Mouse (Mus musculus) lung, postnatal 36 days (tissue): Measurements from ENCODE around the gene Crb3.

ENCODE experiments used
- DNase-seq: peaks from one replicate; pipeline ENCODE4 v3.0.0; 2022; ENCODE audit warnings: mixed read lengths

Crb3 gene

DNA sequence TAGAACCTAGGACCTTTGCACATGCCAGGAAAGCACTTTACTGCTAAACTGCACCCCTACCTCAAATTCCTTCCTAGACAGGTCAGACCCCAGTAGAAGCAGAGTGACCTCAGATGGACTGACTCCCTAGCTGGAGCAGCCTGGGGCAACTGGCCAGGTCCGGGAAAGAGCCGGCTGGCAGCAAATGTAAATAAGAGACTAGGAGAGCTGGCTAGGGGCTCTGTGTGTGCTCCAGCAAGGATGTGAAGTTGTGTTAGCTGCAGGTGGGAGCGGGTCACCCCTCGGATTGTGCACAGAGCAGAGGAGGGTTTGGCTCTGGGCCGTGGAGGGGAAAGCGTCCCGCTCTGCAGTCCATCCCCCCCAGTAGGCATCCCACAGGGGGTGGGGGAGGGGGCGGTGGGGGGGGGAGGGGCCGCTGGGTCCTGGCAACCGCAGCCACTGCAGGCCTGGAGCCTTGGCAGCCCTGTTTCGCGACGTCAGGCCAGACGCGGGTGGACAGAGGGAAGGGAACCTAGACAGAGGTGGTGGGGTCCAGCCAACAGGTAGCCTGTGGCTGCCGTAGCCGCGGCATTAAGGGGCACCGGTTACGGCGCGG, at the start of gene Crb3:
Gene Crb3 (plus strand): TSS at position 215 of the 595 bp plus-strand sequence.
- DNase-seq = peak; percentile 42

DNA sequence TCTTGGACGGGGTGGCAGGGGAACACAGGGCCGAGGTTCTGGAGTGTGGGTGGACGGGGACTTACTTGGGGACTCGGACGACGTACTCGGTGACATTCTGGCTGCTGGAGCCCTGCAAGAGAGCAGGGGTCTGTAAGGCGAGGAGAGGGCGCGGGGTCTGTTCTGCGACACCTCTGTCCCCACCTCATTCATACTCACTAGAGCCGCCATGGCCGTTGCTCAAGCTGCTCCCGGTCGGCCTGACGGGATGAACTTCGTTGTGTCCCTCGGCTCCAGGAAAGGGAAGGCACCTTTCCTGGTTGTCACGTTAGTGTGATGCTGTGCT, 48.0 kb upstream of the Crb3 start:
- DNase-seq = no peak

DNA sequence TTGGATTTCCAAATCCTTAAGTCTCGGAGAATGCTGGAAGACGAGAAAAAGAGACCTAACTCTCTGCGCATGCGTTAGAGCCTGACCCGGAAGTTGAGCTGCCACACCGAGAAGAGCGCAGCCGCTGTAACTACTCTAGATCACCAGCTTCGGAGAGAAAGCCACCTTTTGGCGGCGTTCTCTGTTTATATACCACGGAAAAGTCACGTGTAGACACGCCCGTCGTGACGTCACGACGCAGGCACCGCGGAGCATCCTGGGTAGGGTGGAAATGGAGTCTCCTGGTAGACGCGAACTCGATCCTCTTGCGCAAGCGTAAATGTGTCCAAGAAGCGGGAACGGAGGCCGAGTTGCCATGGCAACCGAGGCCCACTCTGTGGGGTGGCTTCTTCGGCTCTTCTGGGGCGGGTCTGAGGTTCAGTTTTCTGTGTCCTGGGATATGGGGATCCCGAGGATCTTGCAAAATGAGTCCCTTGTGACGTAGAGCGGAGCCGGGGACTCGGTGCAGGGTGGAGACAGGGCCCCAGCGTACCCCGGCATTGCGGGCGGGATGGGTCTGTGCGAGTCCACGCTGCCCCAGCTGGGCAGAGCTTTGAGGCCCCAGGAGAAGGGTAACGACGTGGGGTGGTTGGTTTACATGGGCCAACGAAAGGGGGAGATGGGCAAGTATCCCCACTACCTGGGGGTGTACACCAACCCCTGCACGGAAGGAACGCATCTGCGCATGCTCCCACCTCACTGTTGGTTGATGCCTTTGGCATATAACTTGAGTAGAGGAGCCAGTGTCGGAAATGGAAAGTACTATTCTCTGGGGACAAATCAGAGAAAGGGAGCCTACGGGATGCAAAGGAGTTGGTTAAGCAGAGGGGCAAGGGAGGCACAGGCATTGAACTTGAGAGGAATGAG, 47.4 kb upstream of the Crb3 start, which contains the start of the genes Gtf2f1 and Gm17949:
Gene Gtf2f1 (minus strand): TSS at position 53 of the 906 bp plus-strand sequence.
Gene Gm17949 (plus strand): TSS at position 234 of the 906 bp plus-strand sequence.
- peak; percentile 95 for DNase-seq

DNA sequence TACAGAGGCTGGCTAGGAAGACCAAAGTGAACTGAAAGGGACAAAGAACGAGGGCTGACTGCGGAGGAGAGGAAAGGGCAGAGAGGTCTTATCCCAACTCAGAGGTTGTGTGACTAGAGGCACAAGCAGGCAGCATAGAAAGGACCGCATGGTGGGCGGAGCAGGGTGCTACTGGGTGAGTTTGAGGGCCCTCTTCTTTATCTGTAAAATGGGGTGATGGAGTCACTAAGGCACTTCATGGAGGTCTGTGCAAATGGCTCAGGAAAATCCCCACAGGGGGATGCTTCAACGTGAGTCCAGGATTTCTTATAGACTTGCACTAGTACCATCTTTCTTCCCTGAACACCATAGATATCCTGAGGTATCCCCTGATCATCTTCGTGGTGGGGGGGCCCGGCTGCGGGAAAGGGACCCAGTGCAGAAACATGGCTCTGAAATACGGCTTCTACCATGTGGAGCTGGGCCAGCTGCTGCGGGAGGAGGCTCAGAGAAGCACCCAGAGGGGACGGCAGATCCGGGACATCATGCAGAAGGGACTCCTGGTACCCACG, 46.6 kb upstream of the Crb3 start:
- no peak for DNase-seq

DNA sequence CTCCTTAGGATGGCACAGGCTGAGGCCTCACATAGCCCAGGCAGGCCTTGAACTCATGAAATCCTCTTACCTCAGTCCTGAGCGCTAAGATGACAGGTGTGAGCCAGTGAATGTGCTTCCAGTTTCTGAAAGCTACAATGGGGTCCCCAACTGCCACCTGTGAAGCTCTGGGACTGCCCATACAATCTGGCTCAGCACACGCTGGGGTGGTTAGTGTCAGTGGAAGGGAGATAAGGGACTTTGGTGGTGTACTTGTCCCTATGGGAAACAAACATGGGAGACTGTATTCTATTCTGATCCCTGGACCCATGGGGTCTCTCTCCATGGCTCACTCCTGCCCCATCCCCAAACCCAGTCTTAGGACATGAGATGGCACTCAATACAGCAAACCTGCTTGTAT, 39.2 kb upstream of the Crb3 start:
- no peak for DNase-seq

DNA sequence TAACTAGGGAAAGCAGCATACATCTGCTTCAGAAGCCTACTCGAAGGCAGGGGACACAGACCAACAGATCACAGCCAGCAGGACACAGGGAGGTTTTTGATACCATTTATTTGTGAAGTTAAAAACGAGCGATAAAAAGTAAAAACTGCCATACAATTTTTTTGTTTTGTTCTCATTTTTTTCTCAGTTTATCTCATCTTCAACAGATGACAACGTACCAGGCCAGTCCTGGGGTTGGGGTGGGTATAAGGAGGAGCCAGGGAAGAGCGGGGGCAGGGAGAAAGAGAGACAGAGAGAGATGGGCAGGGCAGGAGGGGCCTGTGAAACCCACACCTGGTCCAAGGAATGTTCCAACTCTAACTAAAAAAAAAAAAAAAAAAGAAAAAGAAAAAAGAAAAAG, 37.9 kb upstream of the Crb3 start:
- no peak for DNase-seq

DNA sequence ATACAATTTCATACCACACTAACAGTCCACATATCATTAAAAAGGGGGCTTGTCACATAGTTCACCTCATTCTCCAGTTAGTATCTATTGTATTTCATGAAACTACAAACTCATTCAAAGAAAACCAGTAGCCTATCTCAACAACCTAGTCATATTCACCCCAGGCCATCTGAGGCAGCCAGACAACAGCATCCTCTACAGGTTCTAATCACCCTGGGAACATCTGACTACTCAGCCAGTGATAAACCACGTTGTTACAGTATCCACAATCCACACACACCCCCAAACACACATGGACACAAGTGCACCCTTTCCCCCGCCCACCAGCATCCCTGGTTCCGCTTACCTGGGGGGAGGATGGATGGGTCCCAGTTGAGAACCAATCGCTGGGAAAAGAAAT, 31.4 kb upstream of the Crb3 start:
- no peak for DNase-seq

DNA sequence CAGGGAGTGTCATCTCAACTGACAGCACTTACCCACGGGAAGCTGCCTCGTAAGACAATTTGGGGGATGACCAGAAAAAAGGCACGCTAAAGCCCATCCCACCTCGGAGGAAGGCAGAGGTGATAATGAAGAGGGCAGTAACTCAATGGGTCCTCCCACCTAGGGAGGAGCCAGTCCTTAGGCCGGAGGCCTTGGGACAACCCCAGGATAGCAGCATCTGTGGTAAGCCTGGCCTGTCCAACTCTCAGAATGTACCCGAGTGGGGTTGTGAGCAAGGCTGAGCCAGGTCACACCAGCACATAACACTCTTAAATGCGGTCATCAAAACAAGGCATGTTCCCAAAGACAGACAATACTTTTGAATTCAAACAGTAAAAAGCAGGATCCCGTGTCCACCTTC, 29.2 kb upstream of the Crb3 start:
- DNase-seq = no peak

DNA sequence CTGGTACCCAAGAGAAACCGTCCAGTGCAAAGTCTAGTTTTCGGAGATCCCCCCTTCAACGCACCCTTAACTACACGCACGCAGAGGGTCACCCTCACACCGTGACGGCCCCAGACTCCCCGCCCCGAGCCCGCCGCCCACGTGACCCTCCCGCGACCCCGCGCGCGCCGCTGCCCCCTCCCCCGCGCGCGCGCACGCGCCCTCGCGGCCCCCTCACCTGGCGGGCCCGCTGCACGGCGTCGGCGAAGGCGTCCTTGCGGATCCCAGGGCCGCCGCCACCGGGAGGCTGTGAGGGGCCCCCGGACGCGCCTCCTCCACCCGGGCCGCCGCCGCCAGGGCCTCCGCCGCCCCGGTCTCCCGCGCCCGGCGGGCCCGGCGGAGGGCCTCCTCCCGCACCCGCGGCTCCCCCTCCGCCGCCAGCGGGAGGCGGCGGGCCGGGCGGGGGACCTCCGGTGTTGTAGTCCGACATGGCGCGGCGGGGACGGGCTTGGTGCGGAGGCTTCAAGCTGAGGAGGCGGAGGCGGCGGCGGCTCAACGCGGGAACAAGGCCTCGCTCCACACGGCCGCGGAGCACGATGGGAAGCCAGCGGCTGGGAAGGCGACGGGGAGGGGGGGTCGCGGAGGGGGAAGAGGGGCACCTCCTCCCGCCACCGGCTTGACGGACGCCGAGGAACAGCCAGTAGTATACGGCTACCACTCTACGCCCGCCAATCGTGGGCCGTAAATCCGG, 27.8 kb upstream of the Crb3 start, which contains the start of gene Khsrp:
Gene Khsrp (minus strand): TSS at position 592 of the 730 bp plus-strand sequence.
- DNase-seq = no peak

DNA sequence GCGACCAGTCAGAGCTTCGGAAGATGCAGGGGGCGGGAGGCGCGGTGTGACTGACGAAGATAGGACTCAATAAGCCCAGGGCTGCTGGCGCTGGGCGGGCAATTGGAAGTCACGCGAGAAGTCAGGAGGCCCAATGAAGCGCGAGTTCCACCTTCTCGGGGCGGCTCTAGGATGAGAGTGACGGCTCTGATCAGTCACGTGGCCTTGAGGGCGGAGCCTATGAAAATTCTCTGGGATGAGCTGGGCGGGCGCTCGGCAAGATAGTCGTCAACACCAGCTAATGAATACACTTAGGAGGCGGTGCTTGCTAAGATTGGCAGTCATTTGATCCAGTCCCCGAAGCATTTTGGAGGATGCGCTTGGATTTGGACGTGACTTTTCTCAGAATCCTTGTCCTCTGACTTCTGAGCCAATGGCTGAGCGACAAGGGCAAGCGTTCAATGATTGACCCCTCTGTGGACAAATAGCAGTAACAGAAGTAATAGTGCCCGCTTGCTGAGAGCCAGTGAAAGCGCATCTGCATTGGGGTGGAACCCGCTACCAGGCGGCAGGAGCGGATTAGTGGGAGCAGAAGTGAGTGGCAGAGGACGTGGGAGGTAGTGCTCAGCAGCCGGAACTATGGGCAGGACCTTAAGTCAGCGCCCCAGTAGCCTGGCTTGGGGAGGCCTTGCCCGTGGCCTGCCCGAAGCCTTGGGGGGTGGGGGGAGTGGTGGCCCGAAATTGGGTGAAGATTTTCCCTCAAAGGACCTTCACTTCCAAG, 27.1 kb upstream of the Crb3 start:
- peak; percentile 100 for DNase-seq

DNA sequence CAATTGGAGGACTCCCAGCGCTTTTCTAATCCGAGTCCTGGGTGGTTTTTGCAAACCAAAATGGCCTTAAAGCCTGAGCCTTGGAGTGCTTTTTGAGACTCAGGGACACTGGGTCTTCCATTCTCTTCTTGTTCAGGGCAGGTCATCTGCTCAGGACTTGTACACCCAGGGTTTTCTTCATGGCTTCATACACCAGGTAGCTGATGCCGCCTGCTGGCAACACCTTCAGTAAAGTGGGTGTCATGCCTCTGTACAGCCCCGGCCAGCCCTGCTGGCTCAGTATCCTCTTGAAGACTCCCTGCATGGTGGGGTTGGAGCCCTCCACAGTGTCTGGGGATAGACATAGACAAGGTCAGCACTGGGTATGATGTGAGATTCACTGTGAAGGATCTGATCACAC, 26.1 kb upstream of the Crb3 start:
- no peak for DNase-seq

DNA sequence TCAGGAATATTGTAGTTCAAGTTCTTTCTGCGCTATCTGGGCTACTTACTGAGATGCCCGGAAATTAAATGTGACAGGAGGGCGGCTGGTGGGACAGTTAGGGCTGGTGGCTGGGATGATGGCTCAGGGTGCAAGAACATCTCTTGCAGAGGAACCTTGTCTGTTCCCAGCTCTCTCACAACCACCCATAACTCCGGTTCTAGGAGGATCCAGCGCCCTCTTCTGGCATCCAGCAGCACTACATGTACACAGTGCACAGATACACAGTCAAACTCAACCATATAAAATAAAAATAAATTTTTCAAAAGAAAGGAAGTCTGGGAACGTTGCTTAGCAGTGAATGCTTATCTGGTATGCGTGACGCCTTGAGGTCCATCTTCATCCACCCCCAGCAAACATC, 19.9 kb upstream of the Crb3 start:
- DNase-seq = no peak

DNA sequence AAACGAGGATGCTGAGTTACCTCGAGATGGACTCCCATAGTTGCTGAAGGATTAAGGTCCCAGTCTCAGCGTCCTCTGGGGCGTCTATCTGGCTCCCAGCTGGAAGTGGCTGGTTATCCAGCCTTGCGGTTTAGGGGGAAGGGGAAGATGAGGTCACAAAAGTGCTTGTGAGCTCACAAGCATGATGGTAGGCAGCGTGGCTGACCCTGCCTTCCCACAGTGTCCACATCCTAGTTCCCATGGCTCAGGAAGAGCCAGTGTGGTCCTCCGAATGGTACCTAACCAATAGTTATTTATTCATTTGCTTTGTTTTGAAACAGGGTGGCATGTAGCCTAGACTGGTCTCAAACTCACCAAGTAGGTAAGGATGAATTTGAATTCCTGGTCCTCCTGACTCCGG, 17.4 kb upstream of the Crb3 start, which contains the start of gene Slc25a41:
Gene Slc25a41 (minus strand): TSS at position 101 of the 400 bp plus-strand sequence.
- DNase-seq = no peak

DNA sequence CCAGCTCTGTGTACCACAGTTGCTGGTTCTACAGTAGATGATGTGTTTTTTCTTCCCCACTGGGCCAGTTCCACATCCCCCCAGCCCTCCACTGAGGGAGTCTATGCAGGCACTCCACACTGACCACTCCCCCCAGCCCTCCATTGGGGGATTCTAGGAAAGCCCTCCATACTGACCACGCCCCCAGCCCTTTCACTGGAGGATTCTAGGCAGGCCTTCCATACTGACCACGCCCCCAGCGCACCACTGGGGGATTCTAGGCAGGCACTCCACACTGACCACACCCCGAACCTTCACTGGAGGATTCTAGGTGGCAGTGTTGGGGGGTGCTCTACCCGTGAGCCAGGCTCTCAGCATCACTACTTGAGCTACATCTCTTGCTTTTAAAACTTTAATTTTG, 11.5 kb upstream of the Crb3 start:
- DNase-seq = no peak

DNA sequence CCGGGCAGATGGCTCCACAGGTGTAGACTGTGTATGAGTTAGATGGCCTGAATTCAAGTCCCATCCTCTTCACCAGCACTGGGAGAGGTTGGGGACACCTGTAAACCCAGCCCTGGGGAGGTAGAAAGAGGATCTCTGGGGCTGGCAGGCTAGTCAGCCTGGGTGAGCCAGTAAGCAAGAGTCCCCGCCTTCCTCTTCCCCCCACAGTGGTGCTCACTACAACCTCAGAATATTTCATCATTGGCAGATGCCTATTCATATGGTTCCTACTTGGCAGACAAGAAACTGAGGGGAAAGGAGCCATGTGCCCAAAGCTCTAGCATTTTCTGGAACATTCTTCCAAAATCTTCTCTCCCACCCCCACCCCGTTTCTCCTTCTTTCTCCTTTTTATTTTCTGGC, 10.1 kb upstream of the Crb3 start:
- DNase-seq = no peak

DNA sequence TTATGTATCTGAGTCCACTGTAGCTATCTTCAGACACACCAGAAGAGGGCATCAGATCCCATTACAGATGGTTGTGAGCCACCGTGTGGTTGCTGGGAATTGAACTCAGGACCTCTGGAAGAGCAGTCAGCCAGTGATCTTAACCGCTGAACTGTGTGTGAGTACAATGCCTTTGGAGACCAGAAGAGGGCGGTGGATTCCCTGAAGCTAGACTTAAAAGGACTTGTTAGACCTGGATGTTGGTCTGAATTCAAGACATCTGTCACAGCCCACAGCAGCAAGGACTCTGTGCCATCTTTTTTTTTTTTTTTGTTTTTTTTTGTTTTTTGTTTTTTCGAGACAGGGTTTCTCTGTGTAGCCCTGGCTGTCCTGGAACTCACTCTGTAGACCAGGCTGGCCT, 7.2 kb upstream of the Crb3 start:
- DNase-seq = peak; percentile 32

DNA sequence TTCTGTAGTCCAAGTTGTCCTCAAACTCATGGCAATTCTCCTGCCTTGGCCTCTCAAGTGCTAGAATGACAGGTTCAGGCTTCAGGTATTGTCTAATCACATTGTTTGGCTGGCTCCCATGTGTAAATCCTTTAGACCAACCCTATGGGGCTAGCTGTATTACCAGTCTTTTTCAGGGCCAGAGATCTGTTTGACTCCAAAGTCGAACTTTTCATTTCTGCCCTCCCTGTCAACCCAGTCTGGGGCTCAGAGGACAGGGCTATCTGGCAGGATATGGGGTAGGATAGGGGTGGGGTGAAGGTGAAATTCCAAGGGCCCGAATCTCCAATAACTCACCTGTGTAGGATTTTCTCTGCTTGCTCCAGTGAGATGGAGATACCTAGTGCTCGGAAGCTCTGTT, 2.7 kb upstream of the Crb3 start:
- DNase-seq = no peak

DNA sequence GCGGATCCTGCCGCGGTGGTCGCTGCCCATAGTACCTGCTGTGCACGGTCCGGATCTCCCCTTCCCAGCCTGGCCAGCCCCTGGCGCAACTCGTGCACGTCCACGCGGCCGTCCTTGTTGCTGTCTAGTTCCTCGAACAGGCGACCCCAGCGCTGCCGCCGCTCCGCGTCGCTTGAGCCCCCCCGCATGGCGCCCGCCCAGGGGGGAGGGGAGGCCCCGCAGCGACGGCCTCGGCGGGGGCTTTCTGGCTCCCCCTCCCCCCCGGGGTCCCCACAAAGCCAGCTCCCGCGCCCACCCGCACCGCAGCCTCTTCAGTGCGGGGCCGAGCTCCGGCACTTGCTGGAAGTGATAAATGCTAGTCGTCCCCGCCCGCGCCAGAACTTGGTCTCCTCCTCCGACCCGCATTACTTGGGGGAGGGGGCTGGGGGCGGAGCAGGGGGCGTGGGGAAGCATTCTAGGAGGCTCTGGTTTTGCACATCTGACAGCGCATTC, 627 bp downstream of the Crb3 start, which contains the start of gene Slc25a23:
Gene Slc25a23 (minus strand): TSS at position 378 of the 492 bp plus-strand sequence.
- DNase-seq = peak; percentile 71

DNA sequence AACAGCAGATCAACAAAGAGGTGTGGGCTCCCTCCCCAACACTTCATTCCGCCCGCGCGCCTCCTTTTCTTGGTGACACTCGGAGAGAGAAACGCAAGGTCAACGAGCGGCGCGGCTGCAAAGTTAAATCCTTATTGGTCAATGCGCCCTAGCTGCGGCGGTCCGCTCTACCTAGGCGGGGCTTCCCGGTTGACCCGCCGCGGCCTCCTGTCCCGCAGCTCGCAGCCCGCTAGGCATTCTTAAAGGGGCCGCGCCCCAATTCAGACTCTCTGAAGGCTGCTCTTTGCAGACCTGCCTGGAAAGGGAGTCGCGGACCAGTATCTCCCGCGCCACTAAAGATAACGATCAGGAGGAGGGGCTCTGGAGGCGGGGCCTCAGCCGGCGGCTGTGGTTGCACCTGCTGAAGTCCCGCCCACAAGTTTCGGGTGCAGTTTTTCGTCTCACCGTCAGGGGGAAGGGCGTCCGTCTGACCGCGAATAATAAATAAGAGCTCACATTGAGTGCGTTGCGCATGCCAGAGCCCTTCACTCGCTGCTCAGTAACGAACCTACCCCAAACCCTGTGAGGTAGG, 1.4 kb downstream of the Crb3 start:
- DNase-seq = peak; percentile 98

DNA sequence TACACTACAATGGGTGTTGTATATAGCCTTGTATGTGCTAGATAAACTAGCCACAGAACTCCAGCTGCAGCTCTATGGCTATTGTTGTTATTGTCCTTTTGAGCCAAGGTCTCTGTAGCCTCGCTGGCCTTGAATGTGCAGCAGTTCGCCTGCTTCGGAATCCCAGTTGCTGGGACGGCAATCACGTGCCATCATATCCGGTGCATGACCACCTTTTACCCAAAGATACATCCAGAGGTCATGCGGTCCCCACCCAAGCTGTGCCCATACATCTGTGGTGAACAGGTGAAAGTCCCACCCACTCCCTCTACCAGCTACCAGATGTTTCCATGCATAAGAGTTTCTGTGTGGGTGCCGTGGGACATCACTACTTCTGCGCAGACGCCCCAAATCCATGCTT, 2.2 kb downstream of the Crb3 start:
- no peak for DNase-seq

DNA sequence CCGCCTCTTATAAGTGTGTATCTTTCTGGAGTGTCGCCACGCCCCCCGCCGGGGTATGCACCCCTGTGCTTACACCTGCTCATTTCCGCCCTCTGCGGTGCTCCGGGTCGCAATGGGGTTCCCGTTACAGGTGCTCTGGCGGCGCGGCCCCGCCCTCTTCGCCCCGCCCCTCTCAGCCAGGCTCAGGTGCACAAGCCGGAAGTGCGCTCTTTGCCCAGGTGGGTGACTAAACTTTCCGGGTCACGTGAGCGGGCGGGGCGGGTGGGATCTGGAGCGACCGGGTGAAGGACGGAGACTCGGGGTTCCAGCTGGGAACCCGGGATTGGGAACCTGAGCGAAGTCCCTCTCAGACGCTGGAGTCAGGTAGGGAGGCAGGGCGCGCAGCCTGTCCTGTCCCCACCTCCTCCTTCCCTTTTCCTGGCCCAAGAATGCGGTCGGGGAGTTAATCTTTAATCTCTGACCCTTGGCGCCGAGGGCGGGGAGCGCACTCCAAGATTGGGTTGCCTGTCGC, 3.2 kb downstream of the Crb3 start:
- peak; percentile 90 for DNase-seq

DNA sequence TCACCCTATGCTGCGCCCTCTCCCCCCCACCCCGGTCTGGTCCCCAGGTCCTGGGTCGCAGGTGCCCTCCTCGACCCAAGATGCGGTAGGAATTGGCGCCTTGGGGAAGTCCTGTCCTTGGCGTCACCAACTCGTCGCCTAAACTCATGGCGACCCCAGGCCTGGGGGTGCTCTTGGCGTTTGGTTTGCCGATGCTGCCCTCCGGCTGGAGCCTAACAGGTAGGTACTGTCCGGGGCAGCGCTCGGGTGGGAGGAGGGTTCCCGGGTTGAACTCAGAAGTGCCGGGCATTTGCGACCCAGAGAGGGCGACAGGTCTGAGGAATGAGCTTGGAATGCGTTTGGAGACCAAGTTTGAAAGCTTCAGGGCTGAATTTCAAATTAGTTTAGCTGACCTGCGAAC, 3.6 kb downstream of the Crb3 start:
- DNase-seq = no peak
